Mouse (Mus musculus): ENCODE data around the gene Sco1.

DNA sequence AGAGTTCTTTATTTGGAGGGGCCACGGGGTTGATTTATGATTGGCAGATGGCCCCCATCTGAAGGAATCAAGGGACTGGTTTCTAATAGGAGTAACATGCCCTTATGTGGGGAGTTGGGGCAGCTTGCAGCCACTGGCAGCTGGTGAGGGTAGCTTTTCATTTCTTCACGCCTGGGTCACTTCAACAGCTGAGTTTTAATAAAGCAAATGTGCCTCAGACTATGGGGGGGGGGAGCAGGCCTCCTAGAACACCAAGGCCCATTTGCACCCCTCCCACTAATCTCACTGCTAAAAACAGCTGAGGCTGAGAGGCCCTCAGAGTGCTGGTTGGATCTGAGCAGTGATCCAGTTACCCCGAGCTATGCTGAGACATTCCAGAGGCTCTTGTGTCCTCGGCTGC is 53.2 kb downstream of the Sco1 start:
- no peak for TF ChIP-seq POLR2A (IDR thresholded peaks at IDR 0.05; ENCODE audit: borderline replicate concordance, extremely low read depth, low read depth, low read length)
- no peak for TF ChIP-seq CTCF (IDR thresholded peaks at IDR 0.05; ENCODE audit: insufficient read depth, low read length)
